Mouse (Mus musculus): Measurements from ENCODE around the gene Dusp15.

The Dusp15 gene

GRCm38 (mm10) chr2:152904127-152904643, 47.3 kb downstream of the Dusp15 start:
- no peak for DNase-seq

- DNase-seq = no peak
Measured at GRCm38 (mm10) chr2:152903586-152903985, 47.9 kb downstream of the Dusp15 start.

GRCm38 (mm10) chr2:152902658-152903057, 48.8 kb downstream of the Dusp15 start:
- DNase-seq = no peak

- no peak for DNase-seq
Measured at GRCm38 (mm10) chr2:152901296-152901695, 50.2 kb downstream of the Dusp15 start.

- DNase-seq = no peak
Measured at GRCm38 (mm10) chr2:152899011-152899410, 52.5 kb downstream of the Dusp15 start.

GRCm38 (mm10) chr2:152896926-152897325, 54.6 kb downstream of the Dusp15 start:
- DNase-seq = no peak

- peak; percentile 47 to 55 for DNase-seq
Measured at GRCm38 (mm10) chr2:152895834-152896233, 55.7 kb downstream of the Dusp15 start.

Data from kidney, postnatal 36 days (tissue).